Mouse (Mus musculus): ENCODE results near the gene Vmn1r86.

GRCm38 (mm10) chr7:13059536-13059935 is 60.2 kb downstream of the Vmn1r86 start:
- no peak for TF ChIP-seq CTCF (IDR thresholded peaks at IDR 0.05; ENCODE audit: low read depth)
- TF ChIP-seq EP300 (IDR thresholded peaks at IDR 0.05; ENCODE audit: low read depth) = no peak

Measured in heart, postnatal 0 days (tissue).